Mouse (Mus musculus): ENCODE data around the gene Slc25a1.
A peak's percentile ranks its signal among the peaks of the same experiment; 100 is the strongest.

Slc25a1 gene

GRCm38 (mm10) chr16:17922163-17922538, 5.9 kb downstream of the Slc25a1 start:
- no peak for DNase-seq (ENCODE audit: extremely low spot score, low read depth, low spot score)

- DNase-seq (ENCODE audit: extremely low spot score, low read depth, low spot score) = peak; percentile 94
These were observed 6.5 kb downstream of the Slc25a1 start for GRCm38 (mm10) chr16:17921325-17922162.

GRCm38 (mm10) chr16:17920586-17920985, 7.4 kb downstream of the Slc25a1 start:
- DNase-seq (ENCODE audit: extremely low spot score, low read depth, low spot score) = no peak

DNA sequence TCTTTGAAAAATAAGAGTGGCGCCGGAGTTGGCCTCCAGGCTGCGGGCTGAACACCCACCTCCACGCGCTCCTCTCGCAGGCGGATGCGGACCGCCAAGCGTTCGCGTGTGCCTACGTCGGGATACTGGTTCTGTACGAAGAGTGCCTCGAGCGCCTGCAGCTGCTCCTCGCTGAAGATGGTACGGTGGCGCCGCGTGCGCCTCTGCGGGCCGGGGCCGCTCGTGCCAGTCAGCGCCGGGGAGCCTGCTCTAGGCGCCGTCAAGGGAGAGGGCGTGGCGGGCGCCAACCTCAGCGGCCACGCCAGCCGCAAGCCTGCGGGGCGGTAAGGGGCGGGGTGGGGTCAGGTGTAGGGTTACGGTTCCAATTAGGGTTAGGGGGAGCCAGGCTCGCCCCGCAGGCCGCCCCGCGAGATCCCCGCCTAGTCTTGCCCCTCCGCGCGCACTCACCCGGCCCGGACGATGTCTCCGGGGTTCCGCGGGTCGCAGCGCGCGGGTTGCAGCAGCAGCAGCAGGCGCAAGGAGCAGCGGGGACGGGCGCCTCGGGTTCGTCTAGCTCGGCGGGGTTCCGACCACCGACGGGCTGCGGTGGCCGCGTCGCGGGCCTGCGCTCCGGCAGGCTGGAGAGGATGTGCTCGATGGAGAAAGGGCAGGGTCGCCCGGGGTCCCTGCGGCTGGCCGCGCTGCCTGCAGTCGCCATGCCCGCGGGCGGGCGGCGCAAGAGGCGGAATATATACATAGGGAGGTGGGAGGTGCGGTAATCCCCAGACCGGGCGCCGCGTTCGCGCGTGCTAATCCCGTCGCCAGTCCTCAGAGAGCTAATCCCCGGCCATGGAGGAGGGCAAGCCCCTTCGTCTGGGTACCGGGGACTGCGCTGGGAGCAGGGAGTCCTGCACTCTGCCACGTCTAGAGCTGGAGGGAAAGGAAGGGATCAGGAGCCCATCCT, 13.4 kb downstream of the Slc25a1 start, which contains the start of gene Gsc2:
Gene Gsc2 (minus strand): TSS at position 753 of the 943 bp plus-strand sequence.
- no peak for DNase-seq (ENCODE audit: extremely low spot score, low read depth, low spot score)

GRCm38 (mm10) chr16:17911052-17911595, 16.9 kb downstream of the Slc25a1 start, which contains the start of gene Ess2:
Gene Ess2, minus strand, starts transcription at chr16:17911348.
- peak; percentile 96 for DNase-seq (ENCODE audit: extremely low spot score, low read depth, low spot score)

GRCm38 (mm10) chr16:17898462-17898861, 29.6 kb downstream of the Slc25a1 start, which contains the start of the genes Dgcr2 and Tssk2:
Gene Dgcr2, minus strand, starts transcription at chr16:17898562.
Gene Tssk2, plus strand, starts transcription at chr16:17898637.
- no peak for DNase-seq (ENCODE audit: extremely low spot score, low read depth, low spot score)

DNA sequence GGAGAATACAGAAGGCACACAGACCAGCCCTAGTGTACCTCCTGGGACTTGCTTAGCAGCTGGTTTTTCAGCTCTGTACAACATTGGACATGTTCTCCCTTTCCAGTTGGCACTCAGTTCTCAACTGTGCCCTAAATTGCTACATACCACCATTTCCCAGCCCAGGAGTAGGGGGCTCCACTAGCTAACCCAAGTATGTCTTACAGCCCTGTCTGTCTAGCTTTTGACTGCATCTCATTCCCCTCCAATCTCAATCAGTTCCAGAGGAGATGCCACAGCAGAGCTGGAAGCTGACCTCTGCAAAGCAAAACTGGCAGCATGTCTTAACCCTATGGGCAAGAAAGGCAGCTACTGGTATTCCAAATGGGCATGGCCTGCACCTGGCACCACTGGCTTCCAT, 31.9 kb downstream of the Slc25a1 start:
- no peak for DNase-seq (ENCODE audit: extremely low spot score, low read depth, low spot score)

GRCm38 (mm10) chr16:17893923-17894322, 34.1 kb downstream of the Slc25a1 start, which contains the start of gene Tssk1:
Gene Tssk1, plus strand, starts transcription at chr16:17894223.
- DNase-seq (ENCODE audit: extremely low spot score, low read depth, low spot score) = no peak

DNA sequence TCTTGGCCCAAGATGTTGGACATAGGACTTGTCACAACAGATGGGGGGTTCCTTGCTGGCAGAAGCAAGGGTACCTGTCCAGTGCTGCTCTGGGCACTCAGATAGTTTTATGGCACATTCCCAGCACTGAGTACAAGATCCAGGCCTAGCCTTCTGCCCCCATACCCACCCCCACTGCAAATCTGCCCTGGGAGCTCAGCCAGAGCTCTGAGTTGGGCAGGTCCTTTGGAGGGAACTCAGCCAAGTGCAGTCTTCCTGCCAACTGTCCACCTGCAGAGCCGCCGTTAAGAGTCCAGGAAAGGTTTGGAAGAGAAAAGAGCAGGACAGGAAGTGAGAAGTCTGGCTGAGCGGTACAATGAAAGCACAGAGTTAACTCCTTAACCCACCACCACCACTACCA, 35.4 kb downstream of the Slc25a1 start:
- DNase-seq (ENCODE audit: extremely low spot score, low read depth, low spot score) = no peak

GRCm38 (mm10) chr16:17891567-17891959, 36.5 kb downstream of the Slc25a1 start, which contains the start of gene Gm20518:
Gene Gm20518, minus strand, starts transcription at chr16:17891671.
- peak; percentile 87 for DNase-seq (ENCODE audit: extremely low spot score, low read depth, low spot score)

GRCm38 (mm10) chr16:17890917-17891566, 37.0 kb downstream of the Slc25a1 start:
- no peak for DNase-seq (ENCODE audit: extremely low spot score, low read depth, low spot score)

GRCm38 (mm10) chr16:17890342-17890727, 37.7 kb downstream of the Slc25a1 start:
- DNase-seq (ENCODE audit: extremely low spot score, low read depth, low spot score) = no peak

DNA sequence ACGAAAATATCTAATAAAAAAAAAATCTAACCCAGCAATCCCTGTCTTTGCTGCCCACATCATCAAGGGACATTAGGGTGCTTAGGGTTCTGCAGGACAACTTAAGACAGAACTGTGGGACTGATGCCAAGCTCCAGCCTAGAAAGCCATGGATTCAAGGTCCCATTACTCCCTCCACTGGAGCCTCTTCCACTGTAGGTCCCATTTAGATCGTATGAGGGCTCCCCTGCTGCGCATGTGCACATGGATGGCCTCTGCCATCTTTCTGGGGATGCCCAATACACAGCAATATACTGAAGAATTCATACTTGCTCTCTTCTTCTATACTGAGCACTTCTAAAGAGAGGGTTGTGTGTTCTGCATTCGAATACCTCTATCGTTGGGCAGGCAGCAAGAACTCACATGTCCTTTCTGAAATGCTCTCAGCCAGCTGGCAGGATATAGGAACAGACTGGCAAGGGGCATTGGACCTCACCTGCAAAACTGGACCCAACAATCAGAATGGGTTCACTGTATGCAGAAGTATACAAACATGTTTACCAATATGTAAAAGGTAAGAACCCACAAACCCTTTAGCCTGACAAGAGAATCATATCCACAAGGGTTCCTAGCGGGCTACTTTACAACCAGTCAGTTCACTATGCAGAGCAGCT, 38.2 kb downstream of the Slc25a1 start:
- DNase-seq (ENCODE audit: extremely low spot score, low read depth, low spot score) = no peak

GRCm38 (mm10) chr16:17884116-17884515, 43.9 kb downstream of the Slc25a1 start:
- DNase-seq (ENCODE audit: extremely low spot score, low read depth, low spot score) = no peak

- no peak for DNase-seq (ENCODE audit: extremely low spot score, low read depth, low spot score)
These were observed 45.8 kb downstream of the Slc25a1 start for GRCm38 (mm10) chr16:17882196-17882595.

- no peak for DNase-seq (ENCODE audit: extremely low spot score, low read depth, low spot score)
These were observed 48.4 kb downstream of the Slc25a1 start for GRCm38 (mm10) chr16:17879571-17879970.

- no peak for DNase-seq (ENCODE audit: extremely low spot score, low read depth, low spot score)
These were observed 51.9 kb downstream of the Slc25a1 start for GRCm38 (mm10) chr16:17876096-17876495.
